Mouse (Mus musculus) fat pad, adult 2 months (tissue): ENCODE results near the gene Agbl4.
"Not testable (repeated sequence)": the region's sequence is repeated elsewhere in the genome, so short reads cannot be mapped to it uniquely, and the experiment has no call there.

ENCODE experiments used
- DNase-seq: peaks from one replicate; pipeline ENCODE4 v3.0.0-alpha.2; 2011; ENCODE audit warnings: low read depth, low spot score; ENCODE audit errors: extremely low read depth

The Agbl4 gene

GRCm38 (mm10) chr4:110916061-110916460 is 518.6 kb downstream of the Agbl4 start:
- no peak for DNase-seq

GRCm38 (mm10) chr4:110916565-110916964 is 519.1 kb downstream of the Agbl4 start:
- DNase-seq: no peak

- DNase-seq: no peak
Measured at GRCm38 (mm10) chr4:110921013-110921412, 523.6 kb downstream of the Agbl4 start.

GRCm38 (mm10) chr4:111001641-111002040 is 604.2 kb downstream of the Agbl4 start:
- DNase-seq: no peak

- no peak for DNase-seq
Measured at GRCm38 (mm10) chr4:111004719-111005479, 607.4 kb downstream of the Agbl4 start.

- no peak for DNase-seq
Measured at GRCm38 (mm10) chr4:111019376-111019775, 621.9 kb downstream of the Agbl4 start.

GRCm38 (mm10) chr4:111067330-111067729 is 669.9 kb downstream of the Agbl4 start:
- no peak for DNase-seq

- no peak for DNase-seq
Measured at GRCm38 (mm10) chr4:111073738-111074497, 676.5 kb downstream of the Agbl4 start.

- DNase-seq: no peak
Measured at GRCm38 (mm10) chr4:111074701-111075154, 677.3 kb downstream of the Agbl4 start.

- no peak for DNase-seq
Measured at GRCm38 (mm10) chr4:111077810-111078209, 680.3 kb downstream of the Agbl4 start.

GRCm38 (mm10) chr4:111085330-111085729 is 687.9 kb downstream of the Agbl4 start:
- no peak for DNase-seq

- DNase-seq: no peak
Measured at GRCm38 (mm10) chr4:111136217-111137147, 739.0 kb downstream of the Agbl4 start.

- DNase-seq: no peak
Measured at GRCm38 (mm10) chr4:111147748-111148147, 750.3 kb downstream of the Agbl4 start.

GRCm38 (mm10) chr4:111155859-111156258 is 758.4 kb downstream of the Agbl4 start:
- DNase-seq: no peak

- DNase-seq: no peak
Measured at GRCm38 (mm10) chr4:111181478-111181877, 784.0 kb downstream of the Agbl4 start.

- no peak for DNase-seq
Measured at GRCm38 (mm10) chr4:111200100-111200499, 802.6 kb downstream of the Agbl4 start.

- no peak for DNase-seq
Measured at GRCm38 (mm10) chr4:111215191-111215762, 817.8 kb downstream of the Agbl4 start.

GRCm38 (mm10) chr4:111219030-111219429 is 821.6 kb downstream of the Agbl4 start:
- DNase-seq: not testable (repeated sequence)

GRCm38 (mm10) chr4:111219543-111219942 is 822.1 kb downstream of the Agbl4 start:
- not testable (repeated sequence) for DNase-seq

- no peak for DNase-seq
Measured at GRCm38 (mm10) chr4:111233849-111234248, 836.4 kb downstream of the Agbl4 start.

- no peak for DNase-seq
Measured at GRCm38 (mm10) chr4:111251917-111252316, 854.5 kb downstream of the Agbl4 start.
